Mouse (Mus musculus): ENCODE results near the gene Otog.

The Otog gene

GRCm38 (mm10) chr7:46353875-46354274 is 113.1 kb downstream of the Otog start:
- DNase-seq (ENCODE audit: low read depth, low spot score): no peak
